Mouse (Mus musculus): Measurements from ENCODE around the gene Cpm.

DNA sequence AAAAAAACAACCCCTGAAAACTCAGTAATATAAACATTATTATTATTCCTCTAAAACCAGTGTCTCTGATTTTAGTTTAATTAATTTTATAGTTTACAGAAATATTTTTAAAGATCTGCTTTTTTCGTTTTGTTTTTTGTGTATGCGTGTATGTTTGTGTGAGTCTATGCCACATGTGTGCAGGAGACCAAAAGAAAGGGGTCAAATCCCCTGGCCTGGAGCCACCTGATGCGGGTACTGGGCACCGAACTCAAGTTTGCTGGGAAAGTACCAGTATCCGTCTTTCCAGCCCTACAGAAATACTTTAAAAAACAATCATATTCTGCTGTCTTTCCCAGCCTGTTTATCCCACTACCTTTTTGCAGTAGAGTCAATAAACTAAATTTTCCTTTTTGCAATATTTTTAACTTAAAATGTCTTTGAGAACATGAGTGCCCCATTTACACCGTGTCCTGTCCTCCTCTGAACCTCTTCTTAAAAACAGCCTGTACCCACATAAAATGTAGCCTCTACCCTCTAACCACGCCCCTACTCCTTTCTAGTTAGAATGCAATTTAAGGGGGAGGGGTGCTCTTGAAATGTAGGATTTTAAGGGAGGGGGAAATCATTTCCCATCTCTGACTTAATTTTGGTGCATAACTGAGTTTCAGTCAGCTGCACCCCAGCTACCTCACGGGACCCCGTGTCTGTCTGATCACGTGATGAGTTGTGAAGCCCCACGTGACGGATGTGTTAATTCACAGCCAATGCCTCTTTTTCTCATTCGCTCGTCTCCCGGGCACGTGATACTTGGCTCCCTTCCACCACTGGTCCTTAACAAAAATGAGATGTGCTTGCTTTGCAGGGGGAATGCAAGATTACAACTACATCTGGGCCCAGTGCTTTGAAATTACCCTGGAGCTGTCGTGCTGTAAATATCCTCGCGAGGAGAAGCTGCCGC lies 46.1 kb downstream of the Cpm start:
- TF ChIP-seq MAX (IDR thresholded peaks at IDR 0.05; ENCODE audit: low read depth) (no peak), TCF12 (IDR thresholded peaks at IDR 0.05; ENCODE audit: insufficient read depth, poor library complexity, severe bottlenecking) (no peak), E2F4 (IDR thresholded peaks at IDR 0.05; ENCODE audit: insufficient read depth) (no peak), POLR2A (IDR thresholded peaks at IDR 0.05; ENCODE audit: insufficient read length, low read depth) (no peak)
